Mouse (Mus musculus): Measurements from ENCODE around the gene Thbs2. TPM values are rescaled to one million over a fixed set of nuclear protein-coding genes. Genes with fewer than 3 reads are reported as not detected.

Thbs2 gene
- polyA plus RNA-seq, 1 experiment from 2014 or later, result 2.4 TPM

- no peaks in the 10 kb centered on the region for H3K9me3 ChIP-seq (ENCODE audit: control insufficient read depth, low read length)
- H3K27ac ChIP-seq (ENCODE audit: low read depth, low read length), result no peak overlapping the region
- no peaks in the 10 kb centered on the region for H3K4me1 ChIP-seq (replicated peaks; ENCODE audit: control insufficient read depth, insufficient read depth, low read length)
- no peak overlapping the region for H3K4me2 ChIP-seq (ENCODE audit: low read depth, low read length, severe bottlenecking)
- DNase-seq (ENCODE audit: low spot score) (no peak), ATAC-seq (replicated peaks; ENCODE audit: low FRiP score) (no peak)
- H3K4me3 ChIP-seq (ENCODE audit: low read depth, low read length), result no peak overlapping the region
- no peak overlapping the region for H3K9ac ChIP-seq (ENCODE audit: low read length)
- H3K27me3 ChIP-seq (ENCODE audit: control insufficient read depth, insufficient read depth, low read length), result no peaks in the 10 kb centered on the region
- no peaks in the 10 kb centered on the region for H3K36me3 ChIP-seq (ENCODE audit: control insufficient read depth, insufficient read depth, low read length)
- WGBS, result 86% methylated on average over 4 of the region's 4 CpGs
Observed at GRCm38 (mm10) chr17:14720912-14721311, 26.9 kb upstream of the Thbs2 start.

- H3K27ac ChIP-seq (ENCODE audit: low read depth, low read length), result no peak overlapping the region
Observed at GRCm38 (mm10) chr17:14720227-14720626, 26.2 kb upstream of the Thbs2 start.

GRCm38 (mm10) chr17:14718801-14719200 is 24.8 kb upstream of the Thbs2 start:
- no peak overlapping the region for H3K27ac ChIP-seq (ENCODE audit: low read depth, low read length)
- DNase-seq (ENCODE audit: low spot score) (no peak), ATAC-seq (replicated peaks; ENCODE audit: low FRiP score) (no peak)
- H3K4me3 ChIP-seq (ENCODE audit: low read depth, low read length), result no peak overlapping the region
- no peaks in the 10 kb centered on the region for H3K36me3 ChIP-seq (ENCODE audit: control insufficient read depth, insufficient read depth, low read length)
- no peaks in the 10 kb centered on the region for H3K4me1 ChIP-seq (replicated peaks; ENCODE audit: control insufficient read depth, insufficient read depth, low read length)
- H3K4me2 ChIP-seq (ENCODE audit: low read depth, low read length, severe bottlenecking), result no peak overlapping the region
- no peaks in the 10 kb centered on the region for H3K9me3 ChIP-seq (ENCODE audit: control insufficient read depth, low read length)
- H3K27me3 ChIP-seq (ENCODE audit: control insufficient read depth, insufficient read depth, low read length), result no peaks in the 10 kb centered on the region
- WGBS, result 59% methylated on average over 4 of the region's 4 CpGs
- no peak overlapping the region for H3K9ac ChIP-seq (ENCODE audit: low read length)

More at GRCm38 (mm10) chr17:14720227-14720626, 26.2 kb upstream of the Thbs2 start:
- no peaks in the 10 kb centered on the region for H3K9me3 ChIP-seq (ENCODE audit: control insufficient read depth, low read length)
- ATAC-seq (replicated peaks; ENCODE audit: low FRiP score) (no peak), DNase-seq (ENCODE audit: low spot score) (no peak)
- 92% methylated on average over 7 of the region's 7 CpGs for WGBS
- H3K36me3 ChIP-seq (ENCODE audit: control insufficient read depth, insufficient read depth, low read length), result no peaks in the 10 kb centered on the region
- no peak overlapping the region for H3K9ac ChIP-seq (ENCODE audit: low read length)
- no peak overlapping the region for H3K4me2 ChIP-seq (ENCODE audit: low read depth, low read length, severe bottlenecking)
- no peaks in the 10 kb centered on the region for H3K4me1 ChIP-seq (replicated peaks; ENCODE audit: control insufficient read depth, insufficient read depth, low read length)
- H3K4me3 ChIP-seq (ENCODE audit: low read depth, low read length), result no peak overlapping the region
- H3K27me3 ChIP-seq (ENCODE audit: control insufficient read depth, insufficient read depth, low read length), result no peaks in the 10 kb centered on the region

- Histone ChIP-seq H3K4me1 (replicated peaks; ENCODE audit: control insufficient read depth, insufficient read depth, low read length) (no peaks in the 10 kb centered on the region), H3K4me3 (ENCODE audit: low read depth, low read length) (no peak overlapping the region), H3K9me3 (ENCODE audit: control insufficient read depth, low read length) (no peaks in the 10 kb centered on the region), H3K27me3 (ENCODE audit: control insufficient read depth, insufficient read depth, low read length) (no peaks in the 10 kb centered on the region), H3K4me2 (ENCODE audit: low read depth, low read length, severe bottlenecking) (no peak overlapping the region), H3K9ac (ENCODE audit: low read length) (no peak overlapping the region), H3K27ac (ENCODE audit: low read depth, low read length) (no peak overlapping the region), H3K36me3 (ENCODE audit: control insufficient read depth, insufficient read depth, low read length) (no peaks in the 10 kb centered on the region)
- DNase-seq (ENCODE audit: low spot score), result no peak
- 63% methylated on average over 8 of the region's 8 CpGs for WGBS
- ATAC-seq (replicated peaks; ENCODE audit: low FRiP score), result no peak
Observed at GRCm38 (mm10) chr17:14714782-14715181, 20.7 kb upstream of the Thbs2 start.

- Histone ChIP-seq H3K36me3 (ENCODE audit: control insufficient read depth, insufficient read depth, low read length) (no peaks in the 10 kb centered on the region), H3K4me2 (ENCODE audit: low read depth, low read length, severe bottlenecking) (no peak overlapping the region), H3K4me1 (replicated peaks; ENCODE audit: control insufficient read depth, insufficient read depth, low read length) (no peaks in the 10 kb centered on the region), H3K27me3 (ENCODE audit: control insufficient read depth, insufficient read depth, low read length) (no peaks in the 10 kb centered on the region), H3K4me3 (ENCODE audit: low read depth, low read length) (no peak overlapping the region), H3K27ac (ENCODE audit: low read depth, low read length) (no peak overlapping the region), H3K9ac (ENCODE audit: low read length) (no peak overlapping the region), H3K9me3 (ENCODE audit: control insufficient read depth, low read length) (no peaks in the 10 kb centered on the region)
- 84% methylated on average over 3 of the region's 3 CpGs for WGBS
- DNase-seq (ENCODE audit: low spot score), result no peak
- no peak for ATAC-seq (replicated peaks; ENCODE audit: low FRiP score)
Observed at GRCm38 (mm10) chr17:14714374-14714773, 20.3 kb upstream of the Thbs2 start.

DNA sequence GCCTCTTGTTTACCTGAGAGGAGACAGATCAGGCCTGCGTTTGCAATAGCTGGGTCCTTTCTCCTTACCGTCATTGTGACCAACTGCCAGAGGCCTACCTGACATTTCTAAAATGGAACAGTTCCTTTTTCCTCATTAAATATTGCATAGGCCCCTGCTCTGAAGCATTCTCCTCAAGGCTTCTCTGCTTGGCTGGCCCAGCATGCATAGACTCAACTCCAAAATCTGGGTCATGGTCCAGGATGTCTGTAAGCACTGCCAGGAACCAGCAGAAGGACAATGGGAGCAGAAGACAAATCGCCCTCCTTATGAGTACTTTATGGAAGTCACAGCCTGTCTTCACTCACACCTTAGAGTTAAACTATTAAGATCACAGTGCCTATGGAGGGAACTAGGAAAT is 17.7 kb upstream of the Thbs2 start:
- no peaks in the 10 kb centered on the region for H3K9me3 ChIP-seq (ENCODE audit: control insufficient read depth, low read length)
- H3K4me2 ChIP-seq (ENCODE audit: low read depth, low read length, severe bottlenecking), result no peak overlapping the region
- no peak overlapping the region for H3K9ac ChIP-seq (ENCODE audit: low read length)
- H3K27ac ChIP-seq (ENCODE audit: low read depth, low read length), result no peak overlapping the region
- WGBS, result 95% methylated on average over 3 of the region's 3 CpGs
- H3K4me3 ChIP-seq (ENCODE audit: low read depth, low read length), result no peak overlapping the region
- no peaks in the 10 kb centered on the region for H3K27me3 ChIP-seq (ENCODE audit: control insufficient read depth, insufficient read depth, low read length)
- no peaks in the 10 kb centered on the region for H3K36me3 ChIP-seq (ENCODE audit: control insufficient read depth, insufficient read depth, low read length)
- DNase-seq (ENCODE audit: low spot score) (no peak), ATAC-seq (replicated peaks; ENCODE audit: low FRiP score) (no peak)
- H3K4me1 ChIP-seq (replicated peaks; ENCODE audit: control insufficient read depth, insufficient read depth, low read length), result no peaks in the 10 kb centered on the region

DNA sequence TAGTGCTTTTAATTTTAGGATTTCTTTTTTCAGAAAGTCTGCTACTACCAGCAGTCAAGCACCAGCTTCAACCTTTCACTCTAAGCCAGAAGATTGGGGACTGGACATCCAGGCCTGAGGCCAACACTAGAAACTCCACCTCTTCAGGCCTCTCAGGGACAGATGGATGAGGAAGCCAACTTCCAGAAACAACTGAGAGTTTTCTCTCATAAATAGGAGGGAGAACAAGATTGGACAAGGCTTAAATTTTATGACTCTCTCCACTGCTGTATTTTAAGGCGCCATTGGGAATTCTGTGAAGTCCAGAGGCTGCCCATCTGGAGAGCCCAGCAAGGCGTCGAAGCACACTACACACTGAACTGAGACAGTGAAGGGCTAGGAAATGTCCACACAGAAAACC is 17.0 kb upstream of the Thbs2 start:
- no peak overlapping the region for H3K4me2 ChIP-seq (ENCODE audit: low read depth, low read length, severe bottlenecking)
- H3K9me3 ChIP-seq (ENCODE audit: control insufficient read depth, low read length), result no peaks in the 10 kb centered on the region
- no peak overlapping the region for H3K27ac ChIP-seq (ENCODE audit: low read depth, low read length)
- DNase-seq (ENCODE audit: low spot score) (no peak), ATAC-seq (replicated peaks; ENCODE audit: low FRiP score) (no peak)
- H3K27me3 ChIP-seq (ENCODE audit: control insufficient read depth, insufficient read depth, low read length), result no peaks in the 10 kb centered on the region
- no peaks in the 10 kb centered on the region for H3K4me1 ChIP-seq (replicated peaks; ENCODE audit: control insufficient read depth, insufficient read depth, low read length)
- no peak overlapping the region for H3K4me3 ChIP-seq (ENCODE audit: low read depth, low read length)
- H3K36me3 ChIP-seq (ENCODE audit: control insufficient read depth, insufficient read depth, low read length), result no peaks in the 10 kb centered on the region
- no peak overlapping the region for H3K9ac ChIP-seq (ENCODE audit: low read length)
- WGBS, result 89% methylated on average over 3 of the region's 3 CpGs

- 83% methylated on average over 4 of the region's 4 CpGs for WGBS
- no peak for ATAC-seq (replicated peaks; ENCODE audit: low FRiP score)
- no peaks in the 10 kb centered on the region for H3K36me3 ChIP-seq (ENCODE audit: control insufficient read depth, insufficient read depth, low read length)
Observed at GRCm38 (mm10) chr17:14706066-14706465, 12.0 kb upstream of the Thbs2 start.

DNA sequence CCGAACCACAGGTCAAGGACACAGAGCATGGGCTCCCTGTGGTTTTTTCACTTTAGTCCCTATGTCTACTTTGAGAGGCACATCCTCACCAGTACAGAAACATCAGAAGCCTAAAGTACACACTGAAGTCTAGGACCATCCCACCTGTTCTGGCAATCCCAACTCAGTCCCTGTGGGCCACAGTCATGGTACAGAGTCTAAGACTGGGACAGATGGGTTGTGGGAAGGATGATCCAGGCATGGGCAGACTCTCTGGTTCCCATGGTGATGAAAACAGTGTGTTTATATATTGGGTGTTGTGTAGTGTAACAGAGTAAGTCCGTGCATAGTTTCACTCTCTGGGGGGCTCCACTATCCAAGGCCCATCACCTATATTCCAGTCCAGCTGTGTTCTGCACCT is 11.4 kb upstream of the Thbs2 start:
- Histone ChIP-seq H3K9ac (ENCODE audit: low read length) (no peak overlapping the region), H3K9me3 (ENCODE audit: control insufficient read depth, low read length) (no peaks in the 10 kb centered on the region), H3K27ac (ENCODE audit: low read depth, low read length) (no peak overlapping the region), H3K4me3 (ENCODE audit: low read depth, low read length) (no peak overlapping the region), H3K36me3 (ENCODE audit: control insufficient read depth, insufficient read depth, low read length) (no peaks in the 10 kb centered on the region), H3K4me2 (ENCODE audit: low read depth, low read length, severe bottlenecking) (no peak overlapping the region), H3K4me1 (replicated peaks; ENCODE audit: control insufficient read depth, insufficient read depth, low read length) (no peaks in the 10 kb centered on the region), H3K27me3 (ENCODE audit: control insufficient read depth, insufficient read depth, low read length) (no peaks in the 10 kb centered on the region)
- ATAC-seq (replicated peaks; ENCODE audit: low FRiP score) (no peak), DNase-seq (ENCODE audit: low spot score) (no peak)
- WGBS, result 89% methylated on average over 2 of the region's 2 CpGs

More at GRCm38 (mm10) chr17:14706066-14706465, 12.0 kb upstream of the Thbs2 start:
- no peaks in the 10 kb centered on the region for H3K9me3 ChIP-seq (ENCODE audit: control insufficient read depth, low read length)
- H3K4me1 ChIP-seq (replicated peaks; ENCODE audit: control insufficient read depth, insufficient read depth, low read length), result no peaks in the 10 kb centered on the region
- no peak overlapping the region for H3K4me2 ChIP-seq (ENCODE audit: low read depth, low read length, severe bottlenecking)
- H3K9ac ChIP-seq (ENCODE audit: low read length), result no peak overlapping the region
- no peak for DNase-seq (ENCODE audit: low spot score)
- H3K27ac ChIP-seq (ENCODE audit: low read depth, low read length), result no peak overlapping the region
- no peaks in the 10 kb centered on the region for H3K27me3 ChIP-seq (ENCODE audit: control insufficient read depth, insufficient read depth, low read length)
- no peak overlapping the region for H3K4me3 ChIP-seq (ENCODE audit: low read depth, low read length)
